Mouse (Mus musculus): ENCODE results near the gene Ghrh. TPM values are rescaled to one million over a fixed set of nuclear protein-coding genes. Genes with fewer than 3 reads are reported as not detected.

Gene Ghrh
- polyA plus RNA-seq, 1 experiment from 2014 or later = not detected

GRCm38 (mm10) chr2:157341554-157342270, 5.6 kb downstream of the Ghrh start:
- no peak overlapping the region for H3K4me3 ChIP-seq
- H3K9me3 ChIP-seq = no peaks in the 10 kb centered on the region
- peak overlapping the region; percentile 87 for H3K27ac ChIP-seq
- H3K27me3 ChIP-seq (ENCODE audit: poor library complexity, severe bottlenecking) = peaks cover 3% of the 10 kb centered on the region; the same call in 1 of the 2 replicates
- peak; percentile 86 for DNase-seq (ENCODE audit: extremely low spot score, low spot score)
- peaks cover 64% of the 10 kb centered on the region for H3K4me1 ChIP-seq
- no peaks in the 10 kb centered on the region for H3K36me3 ChIP-seq (replicated peaks)
- 38% methylated on average over 11 of the region's 11 CpGs for WGBS

- WGBS = 16% methylated on average over 7 of the region's 7 CpGs
- no peaks in the 10 kb centered on the region for H3K9me3 ChIP-seq
- peaks cover 3% of the 10 kb centered on the region; the same call in 1 of the 2 replicates for H3K27me3 ChIP-seq (ENCODE audit: poor library complexity, severe bottlenecking)
- no peaks in the 10 kb centered on the region for H3K36me3 ChIP-seq (replicated peaks)
- peaks cover 67% of the 10 kb centered on the region for H3K4me1 ChIP-seq
- DNase-seq (ENCODE audit: extremely low spot score, low spot score) = peak; percentile 59
- peak overlapping the region; percentile 87 for H3K27ac ChIP-seq
- H3K4me3 ChIP-seq = no peak overlapping the region
These were observed 7.0 kb downstream of the Ghrh start for GRCm38 (mm10) chr2:157340221-157340741.

- Histone ChIP-seq H3K9me3 (no peaks in the 10 kb centered on the region), H3K4me3 (no peak overlapping the region), H3K27ac (peak overlapping the region; percentile 87), H3K27me3 (ENCODE audit: poor library complexity, severe bottlenecking) (peaks cover 3% of the 10 kb centered on the region; the same call in 1 of the 2 replicates), H3K4me1 (peaks cover 73% of the 10 kb centered on the region), H3K36me3 (replicated peaks) (no peaks in the 10 kb centered on the region)
- DNase-seq (ENCODE audit: extremely low spot score, low spot score) = no peak
- 58% methylated on average over 7 of the region's 7 CpGs for WGBS
These were observed 7.8 kb downstream of the Ghrh start for GRCm38 (mm10) chr2:157339532-157339931.

GRCm38 (mm10) chr2:157338663-157339062, 8.6 kb downstream of the Ghrh start:
- Histone ChIP-seq H3K9me3 (no peaks in the 10 kb centered on the region), H3K27ac (peak overlapping the region; percentile 87), H3K27me3 (ENCODE audit: poor library complexity, severe bottlenecking) (peaks cover 3% of the 10 kb centered on the region; the same call in 1 of the 2 replicates), H3K36me3 (replicated peaks) (no peaks in the 10 kb centered on the region), H3K4me3 (no peak overlapping the region), H3K4me1 (peaks cover 72% of the 10 kb centered on the region)
- 38% methylated on average over 5 of the region's 5 CpGs for WGBS
- peak; percentile 81 for DNase-seq (ENCODE audit: extremely low spot score, low spot score)

GRCm38 (mm10) chr2:157332059-157332458, 15.2 kb downstream of the Ghrh start:
- WGBS = 87% methylated on average over 5 of the region's 5 CpGs
- peak overlapping the region; percentile 89 for H3K27ac ChIP-seq
- no peak for DNase-seq (ENCODE audit: extremely low spot score, low spot score)
- H3K4me1 ChIP-seq = peaks cover 69% of the 10 kb centered on the region
- H3K4me3 ChIP-seq = no peak overlapping the region
- H3K9me3 ChIP-seq = no peaks in the 10 kb centered on the region
- peaks cover 29% of the 10 kb centered on the region for H3K36me3 ChIP-seq (replicated peaks)
- no peaks in the 10 kb centered on the region for H3K27me3 ChIP-seq (ENCODE audit: poor library complexity, severe bottlenecking)

- Histone ChIP-seq H3K27ac (peak overlapping the region; percentile 89), H3K36me3 (replicated peaks) (peaks cover 64% of the 10 kb centered on the region), H3K4me1 (peaks cover 77% of the 10 kb centered on the region), H3K4me3 (no peak overlapping the region), H3K9me3 (no peaks in the 10 kb centered on the region), H3K27me3 (ENCODE audit: poor library complexity, severe bottlenecking) (no peaks in the 10 kb centered on the region)
- WGBS = 11% methylated on average over 11 of the region's 11 CpGs
- DNase-seq (ENCODE audit: extremely low spot score, low spot score) = peak; percentile 82
These were observed 18.7 kb downstream of the Ghrh start for GRCm38 (mm10) chr2:157328570-157328969.

GRCm38 (mm10) chr2:157328106-157328505, 19.2 kb downstream of the Ghrh start:
- peak; percentile 69 for DNase-seq (ENCODE audit: extremely low spot score, low spot score)
- Histone ChIP-seq H3K27me3 (ENCODE audit: poor library complexity, severe bottlenecking) (no peaks in the 10 kb centered on the region), H3K4me3 (no peak overlapping the region), H3K4me1 (peaks cover 75% of the 10 kb centered on the region), H3K9me3 (no peaks in the 10 kb centered on the region), H3K27ac (peak overlapping the region; percentile 89), H3K36me3 (replicated peaks) (peaks cover 65% of the 10 kb centered on the region)
- 13% methylated on average over 5 of the region's 5 CpGs for WGBS

- DNase-seq (ENCODE audit: extremely low spot score, low spot score) = no peak
- peaks cover 76% of the 10 kb centered on the region for H3K4me1 ChIP-seq
- no peaks in the 10 kb centered on the region for H3K9me3 ChIP-seq
- H3K4me3 ChIP-seq = no peak overlapping the region
- 87% methylated on average over 2 of the region's 2 CpGs for WGBS
- H3K27ac ChIP-seq = peak overlapping the region; percentile 16
- H3K27me3 ChIP-seq (ENCODE audit: poor library complexity, severe bottlenecking) = no peaks in the 10 kb centered on the region
- peaks cover 88% of the 10 kb centered on the region for H3K36me3 ChIP-seq (replicated peaks)
These were observed 22.1 kb downstream of the Ghrh start for GRCm38 (mm10) chr2:157325238-157325637.

GRCm38 (mm10) chr2:157322029-157322766, 25.1 kb downstream of the Ghrh start:
- H3K4me1 ChIP-seq = peaks cover 51% of the 10 kb centered on the region
- H3K4me3 ChIP-seq = no peak overlapping the region
- no peaks in the 10 kb centered on the region for H3K27me3 ChIP-seq (ENCODE audit: poor library complexity, severe bottlenecking)
- DNase-seq (ENCODE audit: extremely low spot score, low spot score) = no peak
- WGBS = 95% methylated on average over 5 of the region's 5 CpGs
- peaks cover 98% of the 10 kb centered on the region for H3K36me3 ChIP-seq (replicated peaks)
- no peaks in the 10 kb centered on the region for H3K9me3 ChIP-seq
- H3K27ac ChIP-seq = peak overlapping the region; percentile 60

GRCm38 (mm10) chr2:157320886-157321285, 26.4 kb downstream of the Ghrh start:
- Histone ChIP-seq H3K36me3 (replicated peaks) (peaks cover 98% of the 10 kb centered on the region), H3K9me3 (no peaks in the 10 kb centered on the region), H3K27me3 (ENCODE audit: poor library complexity, severe bottlenecking) (no peaks in the 10 kb centered on the region), H3K27ac (peak overlapping the region; percentile 59; the same call in 1 of the 2 replicates), H3K4me1 (peaks cover 41% of the 10 kb centered on the region), H3K4me3 (no peak overlapping the region)
- 38% methylated on average over 5 of the region's 5 CpGs for WGBS
- no peak for DNase-seq (ENCODE audit: extremely low spot score, low spot score)

GRCm38 (mm10) chr2:157320135-157320534, 27.2 kb downstream of the Ghrh start:
- Histone ChIP-seq H3K36me3 (replicated peaks) (peaks cover 98% of the 10 kb centered on the region), H3K4me3 (no peak overlapping the region), H3K9me3 (no peaks in the 10 kb centered on the region), H3K4me1 (peaks cover 41% of the 10 kb centered on the region), H3K27ac (peak overlapping the region; percentile 13; the same call in 1 of the 2 replicates), H3K27me3 (ENCODE audit: poor library complexity, severe bottlenecking) (no peaks in the 10 kb centered on the region)
- 89% methylated on average over 8 of the region's 8 CpGs for WGBS
- DNase-seq (ENCODE audit: extremely low spot score, low spot score) = no peak

- WGBS = 94% methylated on average over 6 of the region's 6 CpGs
- peaks cover 47% of the 10 kb centered on the region for H3K4me1 ChIP-seq
- peak overlapping the region; percentile 6; the same call in 1 of the 2 replicates for H3K27ac ChIP-seq
- H3K9me3 ChIP-seq = no peaks in the 10 kb centered on the region
- H3K27me3 ChIP-seq (ENCODE audit: poor library complexity, severe bottlenecking) = no peaks in the 10 kb centered on the region
- no peak overlapping the region for H3K4me3 ChIP-seq
- DNase-seq (ENCODE audit: extremely low spot score, low spot score) = no peak
- H3K36me3 ChIP-seq (replicated peaks) = peaks cover 98% of the 10 kb centered on the region
These were observed 30.1 kb downstream of the Ghrh start for GRCm38 (mm10) chr2:157317220-157317619.

Measured in forebrain, embryonic 10.5 days (tissue).